Mouse (Mus musculus) embryonic facial prominence, embryonic 11.5 days (tissue): ENCODE data around the gene Tnip3. TPM values are rescaled to one million over a fixed set of nuclear protein-coding genes. Genes with fewer than 3 reads are reported as not detected.
A peak's percentile ranks its signal among the peaks of the same experiment; 100 is the strongest.

Experiments used
- ATAC-seq: fragments of 200-750 bp; cut with Nextera tagmentation; replicated peaks from 2 replicates; pipeline ENCODE4 v1.8.0; 2017; ENCODE audit warnings: low read depth; ENCODE audit not compliant: insufficient number of reproducible peaks, low FRiP score, low TSS enrichment
- DNase-seq: peaks from one replicate; pipeline ENCODE4 v3.0.0-alpha.2; 2015; ENCODE audit warnings: low spot score
- H3K27ac ChIP-seq: fragments of 300-500 bp; sonication (generic); replicated peaks from 2 replicates; pipeline ENCODE4 v1.5.1; 2014; ENCODE audit warnings: mild to moderate bottlenecking, low read depth, low read length, control low read depth
- H3K27me3 ChIP-seq: fragments of 300-500 bp; sonication (generic); 2 replicates; pipeline ENCODE4 v1.6.1; 2014; ENCODE audit warnings: mild to moderate bottlenecking, low read length, moderate library complexity, mixed read lengths; ENCODE audit not compliant: control insufficient read depth, insufficient read depth
- H3K36me3 ChIP-seq: fragments of 300-500 bp; sonication (generic); replicated peaks from 2 replicates; pipeline ENCODE4 v1.6.1; 2014; ENCODE audit warnings: low read depth, mild to moderate bottlenecking, low read length, moderate library complexity, mixed read lengths; ENCODE audit not compliant: control insufficient read depth, insufficient read depth
- H3K4me1 ChIP-seq: fragments of 300-500 bp; sonication (generic); 2 replicates; pipeline ENCODE4 v1.6.1; 2014; ENCODE audit warnings: low read length, mixed read lengths; ENCODE audit not compliant: control insufficient read depth, insufficient read depth
- H3K4me2 ChIP-seq: fragments of 300-500 bp; sonication (generic); 2 replicates; pipeline ENCODE4 v1.6.1; 2014; ENCODE audit warnings: low read depth, mild to moderate bottlenecking, control low read depth, low read length, moderate library complexity
- H3K4me3 ChIP-seq: fragments of 300-500 bp; sonication (generic); 2 replicates; pipeline ENCODE4 v1.5.1; 2014; ENCODE audit warnings: low read depth, low read length, control low read depth
- H3K9ac ChIP-seq: fragments of 300-500 bp; sonication (generic); replicated peaks from 2 replicates; pipeline ENCODE4 v1.6.1; 2014; ENCODE audit warnings: mild to moderate bottlenecking, control low read depth, low read length
- H3K9me3 ChIP-seq: fragments of 300-500 bp; sonication (generic); replicated peaks from 2 replicates; pipeline ENCODE4 v1.6.1; 2016; ENCODE audit warnings: mild to moderate bottlenecking, low read length, inconsistent platforms, mixed read lengths; ENCODE audit not compliant: control insufficient read depth
- WGBS: fragments of 180-500 bp; shearing (Covaris S2); extraction: QIAGEN DNeasy Blood & Tissue Kit; methylation state at CpG from one replicate; pipeline ENCODE4 v1.1.7; 2014; 5-methylcytosine and 5-hydroxymethylcytosine counted together
- polyA plus RNA-seq: library from polyadenylated mRNA; unstranded; fragments of >200 nt; fragmentation: Nextera tagmentation; extraction: Ambion mirVana; gene quantifications from 2 replicates; pipeline ENCODE4 v1.2.1, GENCODE M21; 2014

Tnip3 gene
- polyA plus RNA-seq = not detected in 2 replicates

GRCm38 (mm10) chr6:65525192-65525591 is at the start of gene Tnip3:
TSS of gene Tnip3 (plus strand) at chr6:65525313.
- no peaks in the 10 kb centered on the region for H3K4me1 ChIP-seq
- ATAC-seq = no peak
- no peak for DNase-seq
- H3K4me3 ChIP-seq = no peak within 1 kb of the TSS
- H3K27me3 ChIP-seq = no peaks in the 10 kb centered on the region
- no peak within 1 kb of the TSS for H3K9ac ChIP-seq
- H3K27ac ChIP-seq = no peak within 1 kb of the TSS
- H3K4me2 ChIP-seq = no peak within 1 kb of the TSS
- WGBS = 89% methylated on average over 5 of the region's 5 CpGs
- no peaks in the 10 kb centered on the region for H3K9me3 ChIP-seq
- H3K36me3 ChIP-seq = no peaks in the 10 kb centered on the region

- no peaks in the 10 kb centered on the region for H3K36me3 ChIP-seq
- no peak overlapping the region for H3K27ac ChIP-seq
- no peaks in the 10 kb centered on the region for H3K27me3 ChIP-seq
- H3K9ac ChIP-seq = no peak overlapping the region
- no peaks in the 10 kb centered on the region for H3K9me3 ChIP-seq
- no peak overlapping the region for H3K4me2 ChIP-seq
- no peak for ATAC-seq
- DNase-seq = no peak
- no peaks in the 10 kb centered on the region for H3K4me1 ChIP-seq
- no peak overlapping the region for H3K4me3 ChIP-seq
These were observed 26.3 kb upstream of the Tnip3 start for GRCm38 (mm10) chr6:65498786-65499185.

- H3K4me3 ChIP-seq = no peak overlapping the region
- 0 out of 2 replicates have a peak, but pooled peaks have one; percentile 48 for ATAC-seq
- H3K4me1 ChIP-seq = no peaks in the 10 kb centered on the region
- H3K36me3 ChIP-seq = no peaks in the 10 kb centered on the region
- 42% methylated on average over 4 of the region's 4 CpGs for WGBS
- H3K27ac ChIP-seq = no peak overlapping the region
- peak; percentile 84 for DNase-seq
- no peak overlapping the region for H3K9ac ChIP-seq
- H3K4me2 ChIP-seq = no peak overlapping the region
- no peaks in the 10 kb centered on the region for H3K27me3 ChIP-seq
- no peaks in the 10 kb centered on the region for H3K9me3 ChIP-seq
These were observed 15.0 kb upstream of the Tnip3 start for GRCm38 (mm10) chr6:65510051-65510669.

- no peak for DNase-seq
- H3K9me3 ChIP-seq = no peaks in the 10 kb centered on the region
- H3K27me3 ChIP-seq = no peaks in the 10 kb centered on the region
- no peak overlapping the region for H3K4me3 ChIP-seq
- no peak overlapping the region for H3K4me2 ChIP-seq
- H3K27ac ChIP-seq = no peak overlapping the region
- ATAC-seq = no peak
- no peaks in the 10 kb centered on the region for H3K36me3 ChIP-seq
- no peaks in the 10 kb centered on the region for H3K4me1 ChIP-seq
- H3K9ac ChIP-seq = no peak overlapping the region
- 83% methylated on average over 3 of the region's 3 CpGs for WGBS
These were observed 11.3 kb upstream of the Tnip3 start for GRCm38 (mm10) chr6:65513813-65514212.

GRCm38 (mm10) chr6:65516759-65517158 is 8.4 kb upstream of the Tnip3 start:
- H3K4me3 ChIP-seq = no peak overlapping the region
- H3K27me3 ChIP-seq = no peaks in the 10 kb centered on the region
- H3K27ac ChIP-seq = no peak overlapping the region
- H3K9ac ChIP-seq = no peak overlapping the region
- WGBS = 91% methylated on average over 8 of the region's 8 CpGs
- H3K36me3 ChIP-seq = no peaks in the 10 kb centered on the region
- H3K4me1 ChIP-seq = no peaks in the 10 kb centered on the region
- H3K9me3 ChIP-seq = no peaks in the 10 kb centered on the region
- DNase-seq = no peak
- ATAC-seq = no peak
- no peak overlapping the region for H3K4me2 ChIP-seq

GRCm38 (mm10) chr6:65520821-65521220 is 4.3 kb upstream of the Tnip3 start:
- Histone ChIP-seq H3K4me3 (no peak overlapping the region), H3K9ac (no peak overlapping the region), H3K9me3 (no peaks in the 10 kb centered on the region), H3K4me2 (no peak overlapping the region), H3K27ac (no peak overlapping the region), H3K4me1 (no peaks in the 10 kb centered on the region), H3K36me3 (no peaks in the 10 kb centered on the region), H3K27me3 (no peaks in the 10 kb centered on the region)
- WGBS = 73% methylated on average over 3 of the region's 3 CpGs
- ATAC-seq (no peak), DNase-seq (no peak)

GRCm38 (mm10) chr6:65527892-65528291 is 2.8 kb downstream of the Tnip3 start:
- no peaks in the 10 kb centered on the region for H3K9me3 ChIP-seq
- WGBS = 61% methylated on average over 1 of the region's 1 CpGs
- no peak for ATAC-seq
- H3K4me2 ChIP-seq = no peak overlapping the region
- no peaks in the 10 kb centered on the region for H3K36me3 ChIP-seq
- no peaks in the 10 kb centered on the region for H3K27me3 ChIP-seq
- no peak overlapping the region for H3K9ac ChIP-seq
- no peaks in the 10 kb centered on the region for H3K4me1 ChIP-seq
- DNase-seq = no peak
- H3K27ac ChIP-seq = no peak overlapping the region
- H3K4me3 ChIP-seq = no peak overlapping the region

GRCm38 (mm10) chr6:65531232-65531848 is 6.2 kb downstream of the Tnip3 start:
- no peak for DNase-seq
- Histone ChIP-seq H3K4me2 (no peak overlapping the region), H3K27me3 (no peaks in the 10 kb centered on the region), H3K27ac (no peak overlapping the region), H3K4me3 (no peak overlapping the region), H3K9me3 (no peaks in the 10 kb centered on the region), H3K9ac (no peak overlapping the region), H3K4me1 (no peaks in the 10 kb centered on the region), H3K36me3 (no peaks in the 10 kb centered on the region)
- WGBS = 75% methylated on average over 3 of the region's 3 CpGs
- ATAC-seq = no peak
